Mouse (Mus musculus): ENCODE results near the gene Nsun7. TPM values are rescaled to one million over a fixed set of nuclear protein-coding genes. Genes with fewer than 3 reads are reported as not detected.

Nsun7 gene
- polyA plus RNA-seq, 1 experiment from 2014 or later = 2.9 TPM

DNA sequence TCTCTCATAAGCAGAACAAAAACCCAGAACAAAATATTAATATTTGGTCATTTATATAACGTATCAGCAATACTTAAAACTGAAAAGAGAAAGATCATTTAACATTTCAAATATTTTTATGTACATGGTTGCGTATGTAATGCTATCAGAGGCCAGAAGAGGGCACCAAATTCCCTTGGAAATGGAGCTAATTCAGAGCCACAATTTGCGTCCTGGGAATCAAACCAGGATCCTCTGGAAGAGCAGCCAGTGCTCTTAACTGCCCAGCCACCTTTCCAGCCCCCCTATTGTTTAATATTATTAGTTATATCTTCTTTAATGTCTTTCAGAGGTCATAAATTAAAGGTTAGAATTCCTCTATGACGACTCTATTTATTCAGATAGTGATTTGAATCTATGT, 3.7 kb downstream of the Nsun7 start:
- Histone ChIP-seq H3K4me3 (ENCODE audit: low read depth, low read length) (no peak overlapping the region), H3K4me2 (ENCODE audit: low read depth, low read length) (no peak overlapping the region), H3K27ac (ENCODE audit: low read depth, low read length) (no peak overlapping the region), H3K36me3 (ENCODE audit: control insufficient read depth, insufficient read depth, low read length) (no peaks in the 10 kb centered on the region), H3K4me1 (ENCODE audit: control insufficient read depth, insufficient read depth, low read length) (no peaks in the 10 kb centered on the region), H3K9ac (replicated peaks; ENCODE audit: low read depth, low read length) (no peak overlapping the region), H3K27me3 (ENCODE audit: control insufficient read depth, insufficient read depth, low read length) (no peaks in the 10 kb centered on the region), H3K9me3 (ENCODE audit: control insufficient read depth, low read length) (no peaks in the 10 kb centered on the region)
- WGBS = 34% methylated on average over 4 of the region's 4 CpGs
- ATAC-seq (ENCODE audit: low read depth) = no peak

- Histone ChIP-seq H3K4me3 (ENCODE audit: low read depth, low read length) (no peak overlapping the region), H3K9ac (replicated peaks; ENCODE audit: low read depth, low read length) (no peak overlapping the region), H3K9me3 (ENCODE audit: control insufficient read depth, low read length) (no peaks in the 10 kb centered on the region), H3K27me3 (ENCODE audit: control insufficient read depth, insufficient read depth, low read length) (no peaks in the 10 kb centered on the region), H3K36me3 (ENCODE audit: control insufficient read depth, insufficient read depth, low read length) (no peaks in the 10 kb centered on the region), H3K27ac (ENCODE audit: low read depth, low read length) (no peak overlapping the region), H3K4me2 (ENCODE audit: low read depth, low read length) (no peak overlapping the region), H3K4me1 (ENCODE audit: control insufficient read depth, insufficient read depth, low read length) (no peaks in the 10 kb centered on the region)
- WGBS = 92% methylated on average over 7 of the region's 7 CpGs
- ATAC-seq (ENCODE audit: low read depth) = no peak
Measured at GRCm38 (mm10) chr5:66269616-66270015, 9.9 kb downstream of the Nsun7 start.

DNA sequence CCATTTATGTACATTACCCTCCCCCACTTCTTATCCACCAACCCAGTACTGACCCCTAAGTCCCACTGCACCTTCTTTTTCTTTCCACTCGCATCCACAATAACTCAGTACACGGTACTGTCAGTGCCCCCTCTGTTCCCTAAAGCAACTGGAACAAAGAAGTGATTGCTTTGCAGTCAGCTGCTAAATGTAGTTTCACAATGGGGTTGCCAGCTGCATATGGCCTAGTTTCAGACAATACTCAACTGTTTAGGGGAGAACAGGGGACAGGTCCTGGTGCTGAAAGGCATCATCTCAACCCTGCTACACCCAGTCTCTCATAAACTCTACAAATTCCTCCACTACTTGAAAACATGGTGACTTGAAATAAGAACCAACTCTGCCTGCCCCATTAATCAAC, 11.4 kb downstream of the Nsun7 start:
- Histone ChIP-seq H3K27ac (ENCODE audit: low read depth, low read length) (no peak overlapping the region), H3K4me3 (ENCODE audit: low read depth, low read length) (no peak overlapping the region), H3K4me2 (ENCODE audit: low read depth, low read length) (no peak overlapping the region), H3K36me3 (ENCODE audit: control insufficient read depth, insufficient read depth, low read length) (no peaks in the 10 kb centered on the region), H3K4me1 (ENCODE audit: control insufficient read depth, insufficient read depth, low read length) (no peaks in the 10 kb centered on the region), H3K9me3 (ENCODE audit: control insufficient read depth, low read length) (no peaks in the 10 kb centered on the region), H3K9ac (replicated peaks; ENCODE audit: low read depth, low read length) (no peak overlapping the region), H3K27me3 (ENCODE audit: control insufficient read depth, insufficient read depth, low read length) (no peaks in the 10 kb centered on the region)
- no peak for ATAC-seq (ENCODE audit: low read depth)
- 30% methylated on average over 2 of the region's 2 CpGs for WGBS

DNA sequence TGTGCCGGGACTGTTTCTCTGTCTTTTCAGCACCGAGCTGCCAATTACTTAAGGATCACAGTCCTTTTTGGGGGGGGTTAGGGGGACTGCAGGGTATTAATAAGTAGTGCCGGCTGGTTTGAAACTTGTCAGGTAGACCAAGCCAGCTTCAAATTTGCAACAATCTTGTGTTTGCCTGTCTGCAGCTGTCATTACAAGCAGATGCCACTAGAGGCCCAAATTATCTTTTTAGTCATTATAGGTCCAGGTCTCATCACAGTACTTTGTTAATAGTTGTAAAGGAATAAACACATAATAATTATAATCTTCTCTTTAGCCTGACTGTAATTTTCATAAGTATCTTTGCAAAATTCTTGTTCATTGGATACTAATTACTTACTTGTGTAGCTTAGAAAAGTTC, 14.7 kb downstream of the Nsun7 start:
- H3K9ac ChIP-seq (replicated peaks; ENCODE audit: low read depth, low read length) = no peak overlapping the region
- no peaks in the 10 kb centered on the region for H3K36me3 ChIP-seq (ENCODE audit: control insufficient read depth, insufficient read depth, low read length)
- H3K4me2 ChIP-seq (ENCODE audit: low read depth, low read length) = no peak overlapping the region
- no peaks in the 10 kb centered on the region for H3K4me1 ChIP-seq (ENCODE audit: control insufficient read depth, insufficient read depth, low read length)
- no peak overlapping the region for H3K4me3 ChIP-seq (ENCODE audit: low read depth, low read length)
- H3K9me3 ChIP-seq (ENCODE audit: control insufficient read depth, low read length) = no peaks in the 10 kb centered on the region
- H3K27ac ChIP-seq (ENCODE audit: low read depth, low read length) = no peak overlapping the region
- no peaks in the 10 kb centered on the region for H3K27me3 ChIP-seq (ENCODE audit: control insufficient read depth, insufficient read depth, low read length)
- WGBS = 67% methylated on average over 3 of the region's 3 CpGs
- ATAC-seq (ENCODE audit: low read depth) = no peak

DNA sequence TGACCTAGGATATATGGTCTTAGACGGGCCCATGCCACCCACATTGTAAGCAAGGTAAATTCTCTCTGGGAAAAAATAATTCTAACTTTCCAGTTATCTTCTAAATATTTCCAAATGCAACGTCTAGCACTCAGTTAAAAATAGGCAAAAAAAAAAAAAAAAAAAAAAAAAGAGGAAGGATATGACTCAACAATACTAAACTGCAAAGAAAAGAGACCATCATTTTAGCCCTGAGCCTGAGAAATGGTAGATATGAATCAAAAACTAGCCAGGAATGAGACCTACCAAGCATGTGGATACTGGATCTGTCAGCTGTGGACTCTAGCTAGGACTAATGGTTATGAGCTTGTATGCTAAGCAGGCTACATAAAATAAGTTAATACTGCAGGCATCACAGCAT, 20.0 kb downstream of the Nsun7 start:
- Histone ChIP-seq H3K4me3 (ENCODE audit: low read depth, low read length) (no peak overlapping the region), H3K9me3 (ENCODE audit: control insufficient read depth, low read length) (no peaks in the 10 kb centered on the region), H3K4me2 (ENCODE audit: low read depth, low read length) (no peak overlapping the region), H3K4me1 (ENCODE audit: control insufficient read depth, insufficient read depth, low read length) (no peaks in the 10 kb centered on the region), H3K36me3 (ENCODE audit: control insufficient read depth, insufficient read depth, low read length) (no peaks in the 10 kb centered on the region), H3K9ac (replicated peaks; ENCODE audit: low read depth, low read length) (no peak overlapping the region), H3K27me3 (ENCODE audit: control insufficient read depth, insufficient read depth, low read length) (no peaks in the 10 kb centered on the region), H3K27ac (ENCODE audit: low read depth, low read length) (no peak overlapping the region)
- WGBS = 83% methylated on average over 2 of the region's 2 CpGs
- no peak for ATAC-seq (ENCODE audit: low read depth)

DNA sequence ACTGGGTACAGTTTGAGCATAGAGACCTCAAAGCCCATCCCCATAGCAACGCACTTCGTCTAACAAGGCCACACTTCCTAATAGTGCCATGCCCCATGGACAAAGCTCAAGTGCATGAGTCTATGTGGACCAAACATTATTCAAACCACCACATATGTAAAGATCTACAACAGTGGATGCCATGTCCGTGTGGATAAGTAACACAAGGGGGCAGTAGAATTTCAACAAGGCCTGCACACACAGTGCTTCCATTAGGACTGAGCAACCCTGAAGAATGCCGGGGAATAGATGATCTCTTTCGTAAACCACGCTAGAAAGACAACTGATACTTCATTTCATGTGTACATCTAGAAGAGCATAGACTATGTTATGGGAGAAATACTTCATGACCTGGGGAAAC, 21.0 kb downstream of the Nsun7 start:
- Histone ChIP-seq H3K27ac (ENCODE audit: low read depth, low read length) (no peak overlapping the region), H3K36me3 (ENCODE audit: control insufficient read depth, insufficient read depth, low read length) (no peaks in the 10 kb centered on the region), H3K9ac (replicated peaks; ENCODE audit: low read depth, low read length) (no peak overlapping the region), H3K27me3 (ENCODE audit: control insufficient read depth, insufficient read depth, low read length) (no peaks in the 10 kb centered on the region), H3K9me3 (ENCODE audit: control insufficient read depth, low read length) (no peaks in the 10 kb centered on the region), H3K4me2 (ENCODE audit: low read depth, low read length) (no peak overlapping the region), H3K4me3 (ENCODE audit: low read depth, low read length) (no peak overlapping the region), H3K4me1 (ENCODE audit: control insufficient read depth, insufficient read depth, low read length) (no peaks in the 10 kb centered on the region)
- 84% methylated on average over 6 of the region's 6 CpGs for WGBS
- no peak for ATAC-seq (ENCODE audit: low read depth)

- Histone ChIP-seq H3K4me3 (ENCODE audit: low read depth, low read length) (no peak overlapping the region), H3K27me3 (ENCODE audit: control insufficient read depth, insufficient read depth, low read length) (no peaks in the 10 kb centered on the region), H3K9ac (replicated peaks; ENCODE audit: low read depth, low read length) (no peak overlapping the region), H3K27ac (ENCODE audit: low read depth, low read length) (no peak overlapping the region), H3K36me3 (ENCODE audit: control insufficient read depth, insufficient read depth, low read length) (no peaks in the 10 kb centered on the region), H3K9me3 (ENCODE audit: control insufficient read depth, low read length) (no peaks in the 10 kb centered on the region), H3K4me2 (ENCODE audit: low read depth, low read length) (no peak overlapping the region), H3K4me1 (ENCODE audit: control insufficient read depth, insufficient read depth, low read length) (no peaks in the 10 kb centered on the region)
- no peak for ATAC-seq (ENCODE audit: low read depth)
- 90% methylated on average over 11 of the region's 11 CpGs for WGBS
Measured at GRCm38 (mm10) chr5:66294106-66294625, 34.5 kb downstream of the Nsun7 start.

DNA sequence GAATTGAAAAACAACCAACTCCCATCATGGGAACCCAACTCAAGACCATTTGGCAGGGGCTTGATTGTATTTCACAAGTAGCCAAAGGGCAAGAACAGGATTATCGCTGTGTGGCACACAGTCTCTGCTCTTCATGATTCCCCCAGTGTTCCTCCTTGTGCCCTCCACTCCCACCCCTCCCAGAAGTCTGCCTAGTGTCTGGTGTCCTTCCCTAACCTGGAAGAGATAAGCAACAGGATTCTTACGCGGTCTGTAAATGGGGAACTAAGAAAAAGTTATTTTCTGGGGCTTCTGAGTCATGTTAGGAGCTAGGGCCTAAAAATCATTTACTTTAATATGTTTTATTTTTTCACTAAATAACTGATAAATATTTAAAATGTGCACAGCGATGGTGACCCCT, 35.3 kb downstream of the Nsun7 start:
- Histone ChIP-seq H3K27me3 (ENCODE audit: control insufficient read depth, insufficient read depth, low read length) (no peaks in the 10 kb centered on the region), H3K27ac (ENCODE audit: low read depth, low read length) (no peak overlapping the region), H3K4me2 (ENCODE audit: low read depth, low read length) (no peak overlapping the region), H3K9me3 (ENCODE audit: control insufficient read depth, low read length) (no peaks in the 10 kb centered on the region), H3K36me3 (ENCODE audit: control insufficient read depth, insufficient read depth, low read length) (no peaks in the 10 kb centered on the region), H3K4me3 (ENCODE audit: low read depth, low read length) (no peak overlapping the region), H3K9ac (replicated peaks; ENCODE audit: low read depth, low read length) (no peak overlapping the region), H3K4me1 (ENCODE audit: control insufficient read depth, insufficient read depth, low read length) (no peaks in the 10 kb centered on the region)
- ATAC-seq (ENCODE audit: low read depth) = no peak
- 96% methylated on average over 4 of the region's 4 CpGs for WGBS

- WGBS = over 99% methylated on average over 5 of the region's 5 CpGs
- Histone ChIP-seq H3K4me3 (ENCODE audit: low read depth, low read length) (no peak overlapping the region), H3K36me3 (ENCODE audit: control insufficient read depth, insufficient read depth, low read length) (no peaks in the 10 kb centered on the region), H3K4me1 (ENCODE audit: control insufficient read depth, insufficient read depth, low read length) (no peaks in the 10 kb centered on the region), H3K4me2 (ENCODE audit: low read depth, low read length) (no peak overlapping the region), H3K9ac (replicated peaks; ENCODE audit: low read depth, low read length) (no peak overlapping the region), H3K27me3 (ENCODE audit: control insufficient read depth, insufficient read depth, low read length) (no peaks in the 10 kb centered on the region), H3K27ac (ENCODE audit: low read depth, low read length) (no peak overlapping the region), H3K9me3 (ENCODE audit: control insufficient read depth, low read length) (no peaks in the 10 kb centered on the region)
- no peak for ATAC-seq (ENCODE audit: low read depth)
Measured at GRCm38 (mm10) chr5:66296116-66296515, 36.4 kb downstream of the Nsun7 start.

DNA sequence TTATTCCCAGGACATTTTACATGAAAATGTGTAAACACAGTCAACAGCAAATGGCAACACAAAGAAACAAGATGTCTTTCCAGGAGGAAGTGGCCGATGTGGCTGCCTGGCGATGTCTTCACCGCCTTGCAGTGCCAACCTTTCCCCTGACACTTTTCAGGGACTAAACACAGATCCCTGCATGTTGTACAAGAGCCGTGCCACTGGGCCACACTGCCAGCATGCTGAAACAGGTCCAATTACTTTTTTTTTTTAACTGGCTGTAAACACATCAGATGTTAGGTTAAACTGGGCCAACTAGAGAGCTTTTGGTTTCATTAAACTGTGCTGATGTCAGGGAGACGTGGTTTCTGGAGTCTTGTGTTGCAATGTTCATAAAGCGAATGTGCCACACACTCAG, 39.2 kb downstream of the Nsun7 start:
- no peak overlapping the region for H3K27ac ChIP-seq (ENCODE audit: low read depth, low read length)
- no peak overlapping the region for H3K4me3 ChIP-seq (ENCODE audit: low read depth, low read length)
- H3K4me1 ChIP-seq (ENCODE audit: control insufficient read depth, insufficient read depth, low read length) = no peaks in the 10 kb centered on the region
- no peaks in the 10 kb centered on the region for H3K9me3 ChIP-seq (ENCODE audit: control insufficient read depth, low read length)
- no peak overlapping the region for H3K9ac ChIP-seq (replicated peaks; ENCODE audit: low read depth, low read length)
- no peaks in the 10 kb centered on the region for H3K27me3 ChIP-seq (ENCODE audit: control insufficient read depth, insufficient read depth, low read length)
- ATAC-seq (ENCODE audit: low read depth) = no peak
- H3K4me2 ChIP-seq (ENCODE audit: low read depth, low read length) = no peak overlapping the region
- WGBS = 94% methylated on average over 6 of the region's 6 CpGs
- H3K36me3 ChIP-seq (ENCODE audit: control insufficient read depth, insufficient read depth, low read length) = 0 out of 2 replicates have a peak, but pooled peaks cover 6% of the 10 kb centered on the region
